In genomic region chr8:83695351-83696106, GRCm38 (mm10) we compare ENCODE assay signal across 9 mouse cellular contexts. TPM values are rescaled to one million over a fixed set of nuclear protein-coding genes. Genes with fewer than 3 reads are reported as not detected.
DNase-seq lines count a peak whose midpoint lies in the region; TF ChIP-seq lines count a peak whose summit lies in the region.
"Had no signal": no experiment of that assay in that cellular context is flagged by ENCODE, and none has a peak within 500 bp of the region (broad histone marks: within the 10 kb centered on the region; RNA-seq: fewer than 3 reads in every experiment).

No protein-coding gene starts in this region.

- DNase-seq in adrenal gland, postnatal 10 days, result peak; percentile 26
- DNase-seq in adrenal gland, adult 18-20 months (ENCODE audit: low spot score in 2 of 2), result no peak
- peak; percentile 29 to 37 for DNase-seq in lung, adult 18-20 months
- DNase-seq in lung, adult 2 months, result no peak
- DNase-seq in lung, postnatal 36 days, result peak; percentile 63
- peak; percentile 52 to 69 for DNase-seq in thymus, postnatal 36 days
- no peak for DNase-seq in frontal cortex, adult 2 months (ENCODE audit: extremely low spot score in 1 of 2, low spot score in 1 of 2)
- no peak for DNase-seq in urinary bladder, adult 2 months (ENCODE audit: low spot score)

- TF ChIP-seq CTCF in lung, adult 2 months (IDR thresholded peaks at IDR 0.05; ENCODE audit: insufficient read depth, low read length), result no peak

- peaks cover 27% of the 10 kb centered on the region for H3K4me1 ChIP-seq in lung, adult 2 months (ENCODE audit: control insufficient read depth, insufficient read depth, low read length)

- no peak overlapping the region for H3K4me3 ChIP-seq in lung, adult 2 months (replicated peaks; ENCODE audit: extremely low read depth, low read depth, low read length)
- H3K4me3 ChIP-seq: layer of hippocampus, adult 2 months had no signal

- no peak for TF ChIP-seq POLR2A in lung, adult 2 months (IDR thresholded peaks at IDR 0.05; ENCODE audit: borderline replicate concordance, extremely low read depth, low read depth, low read length)

- 60% methylated on average over 17 of the region's 17 CpGs for WGBS in lung, adult 2 months

RNA-seq across cellular contexts. Expression of gene Pkn1, which starts 3.5 kb away (rescaled TPM):
- total RNA-seq in adrenal gland, postnatal 10 days (2021), result 100 to 1,000 TPM; 130 to 163 TPM
- total RNA-seq in adrenal gland, adult 18-20 months (2021), result 100 to 1,000 TPM; 124 to 126 TPM
- 148 and 168 TPM in 2 replicates for polyA plus RNA-seq in lung, adult 2 months (2012; rRNA removed)
- 51.9 and 61.9 TPM in 2 replicates for polyA plus RNA-seq in frontal cortex, adult 2 months (2012; rRNA removed)
- 39.0 and 43.3 TPM in 2 replicates for polyA plus RNA-seq in urinary bladder, adult 2 months (2012; rRNA removed)

RNA-seq across cellular contexts. Expression of gene Ddx39, which starts 19.4 kb away (rescaled TPM):
- total RNA-seq in adrenal gland, postnatal 10 days (2021), result 10 to 100 TPM; 29.4 to 33.7 TPM
- total RNA-seq in adrenal gland, adult 18-20 months (2021), result 10 to 100 TPM; 17.5 to 20.5 TPM
- polyA plus RNA-seq in lung, adult 2 months (2012; rRNA removed), result 18.4 and 24.0 TPM in 2 replicates
- polyA plus RNA-seq in frontal cortex, adult 2 months (2012; rRNA removed), result 27.2 and 30.6 TPM in 2 replicates
- 24.8 and 36.4 TPM in 2 replicates for polyA plus RNA-seq in urinary bladder, adult 2 months (2012; rRNA removed)

RNA-seq across cellular contexts. Expression of gene Ptger1, which starts 29.1 kb away (rescaled TPM):
- total RNA-seq in adrenal gland, postnatal 10 days (2021), result 1 to 10 TPM in 1 of 2 experiments, under 1 TPM in 1; 0.75 to 1.4 TPM
- under 1 TPM; 0.45 to 0.99 TPM for total RNA-seq in adrenal gland, adult 18-20 months (2021)
- 6.8 and 7.8 TPM in 2 replicates for polyA plus RNA-seq in lung, adult 2 months (2012; rRNA removed)
- polyA plus RNA-seq in frontal cortex, adult 2 months (2012; rRNA removed), result 2.2 TPM in 2 replicates
- 4.9 and 5.5 TPM in 2 replicates for polyA plus RNA-seq in urinary bladder, adult 2 months (2012; rRNA removed)

RNA-seq across cellular contexts. Expression of gene Gipc1, which starts 43.1 kb away (rescaled TPM):
- total RNA-seq in adrenal gland, postnatal 10 days (2021), result 10 to 100 TPM; 51.4 to 52.5 TPM
- total RNA-seq in adrenal gland, adult 18-20 months (2021), result 10 to 100 TPM; 26.2 to 29.8 TPM
- 58.6 and 67.0 TPM in 2 replicates for polyA plus RNA-seq in lung, adult 2 months (2012; rRNA removed)
- polyA plus RNA-seq in frontal cortex, adult 2 months (2012; rRNA removed), result 86.3 and 90.2 TPM in 2 replicates
- polyA plus RNA-seq in urinary bladder, adult 2 months (2012; rRNA removed), result 86.2 and 102 TPM in 2 replicates

RNA-seq across cellular contexts. Expression of gene Adgre5, which starts 45.6 kb away (rescaled TPM):
- total RNA-seq in adrenal gland, postnatal 10 days (2021), result 10 to 100 TPM; 53.8 to 63.0 TPM
- 10 to 100 TPM; 23.4 to 35.3 TPM for total RNA-seq in adrenal gland, adult 18-20 months (2021)
- polyA plus RNA-seq in lung, adult 2 months (2012; rRNA removed), result 557 and 634 TPM in 2 replicates
- polyA plus RNA-seq in frontal cortex, adult 2 months (2012; rRNA removed), result 21.8 and 23.0 TPM in 2 replicates
- polyA plus RNA-seq in urinary bladder, adult 2 months (2012; rRNA removed), result 119 and 129 TPM in 2 replicates

Comparison
In these comparisons a context has a peak if more than half of its experiments do, and no peak if none do; other contexts are left out.
1. DNase-seq: peak in adrenal gland, postnatal 10 days (single experiment), lung, adult 18-20 months (2 of 2), lung, postnatal 36 days (single experiment) and thymus, postnatal 36 days (2 of 2); none in adrenal gland, adult 18-20 months (0 of 2), lung, adult 2 months (single experiment), frontal cortex, adult 2 months (0 of 2) and urinary bladder, adult 2 months (single experiment).